Mouse (Mus musculus) T-helper 17 cell (primary cell): ENCODE results near the gene Smpd1.

Source experiments
- in situ Hi-C, 2 experiments: fragments of 300-600 bp; cut with MboI, MseI; formaldehyde crosslinking; loops; 1 replicate in 1 of 2; 2 replicates in 1 of 2; pipeline ENCODE4 v1.15.1; 2025; ENCODE audit warnings: high pct_unique_total_duplicates in 2 of 2

The Smpd1 gene

DNA sequence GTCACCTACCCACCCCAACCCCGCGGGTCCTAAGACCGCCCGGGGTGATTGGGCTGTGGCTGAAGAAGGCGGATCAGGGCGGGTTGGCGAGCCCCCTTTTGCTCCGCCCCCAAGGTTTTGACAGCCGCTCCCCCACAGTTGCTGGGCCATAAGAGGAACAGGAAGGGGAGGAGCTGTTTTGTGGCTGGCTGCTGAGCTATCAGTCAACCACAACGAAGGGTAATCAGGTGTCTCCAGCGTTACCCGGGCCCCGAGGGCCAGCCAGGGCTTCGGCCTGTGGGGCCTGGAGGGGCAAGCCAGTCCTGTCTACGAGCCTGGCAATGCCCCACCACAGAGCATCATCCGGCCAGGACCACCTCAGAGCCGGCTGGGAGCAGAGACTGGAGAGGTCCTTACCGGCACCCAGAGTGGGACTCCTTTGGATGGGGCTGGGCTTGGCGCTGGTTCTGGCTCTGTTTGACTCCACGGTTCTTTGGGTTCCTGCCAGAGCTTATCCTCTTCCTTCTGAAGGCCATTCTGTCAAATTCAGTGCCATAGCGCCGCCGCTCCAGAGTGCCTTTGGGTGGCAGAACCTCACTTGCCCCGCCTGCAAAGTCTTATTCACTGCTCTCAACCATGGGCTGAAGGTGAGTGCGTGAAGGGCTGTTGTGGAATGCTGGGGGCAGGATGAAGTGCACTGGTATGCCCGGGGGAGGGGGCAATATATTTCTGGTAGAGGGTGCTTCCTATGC, at the start of gene Smpd1:
Gene Smpd1, plus strand, starts transcription at position 149 of the 731 bp plus-strand sequence.
- in situ Hi-C loops: loop anchor here in 1 of 2 experiments (10.0 kb wide), 1 partner anchor 80 kb away; the partner anchor contains the start of gene Trim3

DNA sequence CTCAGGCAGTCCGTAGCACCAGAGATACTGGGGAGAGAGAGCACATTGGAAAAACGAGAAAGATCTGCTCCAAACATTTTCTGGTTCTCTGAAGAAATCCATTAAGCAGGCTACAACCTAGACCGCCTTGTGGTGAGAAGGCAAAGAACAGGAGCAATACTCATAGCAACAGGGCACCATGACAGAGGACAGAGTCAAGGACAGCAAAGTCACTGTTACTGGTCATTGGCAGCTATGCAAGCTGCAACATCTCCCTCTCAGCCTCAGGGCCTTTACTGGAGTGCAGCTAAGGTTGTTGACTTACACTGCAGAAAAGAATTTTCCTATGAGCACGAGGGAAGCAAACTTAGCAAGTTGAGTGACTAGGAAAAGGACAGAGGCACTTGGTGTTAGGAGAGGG, 46.9 kb upstream of the Smpd1 start:
- in situ Hi-C loops: loop anchor here in 1 of 2 experiments (25.0 kb wide), 1 partner anchor 895 kb away; the partner anchor contains the start of genes Olfr655, Olfr656 and Olfr657

DNA sequence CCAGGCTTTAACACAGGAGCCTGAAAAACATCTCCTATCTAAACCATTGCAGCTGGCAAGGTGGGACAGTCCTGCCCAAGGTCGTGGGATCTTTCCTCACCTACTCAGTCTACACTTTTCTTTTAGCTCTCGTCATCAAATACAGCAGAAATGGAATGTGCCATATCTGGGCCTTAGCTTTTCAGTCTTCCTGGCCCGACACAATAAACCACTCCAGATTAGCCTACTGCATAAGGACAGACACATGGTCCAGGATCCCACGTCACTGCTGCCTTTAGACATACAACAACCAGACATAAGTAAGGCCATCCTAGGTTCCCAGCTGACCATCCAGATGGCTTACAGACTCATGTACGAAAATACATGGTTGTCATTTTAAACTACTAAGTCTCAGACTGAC, 44.0 kb upstream of the Smpd1 start:
- in situ Hi-C loops: loop anchor here (10.0 to 25.0 kb wide), 2 partner anchors 95 to 898 kb away; partner anchors contain the start of genes Olfr655 (in 1 of the 2), Olfr656 (in 1 of the 2) and Olfr657 (in 1 of the 2)

DNA sequence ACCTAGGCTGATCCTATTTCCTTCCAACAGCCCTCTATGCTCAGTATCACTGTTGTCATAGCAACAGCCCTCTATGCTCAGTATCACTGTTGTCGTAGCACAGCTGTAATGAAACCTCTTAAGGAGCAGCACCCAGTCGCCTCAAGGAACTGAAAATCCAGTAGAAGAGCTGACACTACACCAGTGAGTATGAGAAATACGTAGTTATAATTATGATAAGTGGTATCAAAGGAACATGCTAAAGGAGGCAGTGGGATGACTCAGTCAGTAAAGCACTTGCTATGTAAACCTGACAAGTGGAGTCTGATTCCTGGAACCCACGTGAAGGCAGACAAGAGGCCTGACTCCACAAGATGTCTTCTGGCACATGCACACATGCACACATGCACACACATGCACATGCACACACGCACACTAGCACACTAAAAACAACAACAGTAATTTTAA, 40.3 kb upstream of the Smpd1 start:
- in situ Hi-C loops: loop anchor here (10.0 to 25.0 kb wide), 2 partner anchors 99 to 902 kb away; partner anchors contain the start of genes Olfr655 (in 1 of the 2), Olfr656 (in 1 of the 2) and Olfr657 (in 1 of the 2)

DNA sequence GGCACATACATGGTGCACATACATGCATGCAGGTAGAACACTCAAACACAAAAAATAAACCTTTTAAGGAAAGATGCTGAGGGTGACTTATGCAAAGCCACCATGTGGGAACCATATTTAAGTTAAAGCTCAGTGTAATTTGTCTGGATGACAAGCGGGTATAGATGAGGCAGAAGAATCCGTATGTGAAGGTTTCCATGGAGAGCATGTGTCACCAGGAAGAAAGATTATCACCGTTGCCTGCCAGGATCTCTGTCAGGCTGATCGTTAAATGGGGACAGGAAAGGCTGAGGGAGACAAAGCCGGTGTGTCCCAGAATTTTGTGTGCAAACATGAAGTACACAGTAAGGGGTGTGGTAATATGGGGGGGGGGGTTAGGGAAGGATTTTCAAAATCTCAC, 39.6 kb upstream of the Smpd1 start:
- in situ Hi-C loops: loop anchor here (10.0 to 25.0 kb wide), 2 partner anchors 100 to 902 kb away; partner anchors contain the start of genes Olfr655 (in 1 of the 2), Olfr656 (in 1 of the 2) and Olfr657 (in 1 of the 2)

DNA sequence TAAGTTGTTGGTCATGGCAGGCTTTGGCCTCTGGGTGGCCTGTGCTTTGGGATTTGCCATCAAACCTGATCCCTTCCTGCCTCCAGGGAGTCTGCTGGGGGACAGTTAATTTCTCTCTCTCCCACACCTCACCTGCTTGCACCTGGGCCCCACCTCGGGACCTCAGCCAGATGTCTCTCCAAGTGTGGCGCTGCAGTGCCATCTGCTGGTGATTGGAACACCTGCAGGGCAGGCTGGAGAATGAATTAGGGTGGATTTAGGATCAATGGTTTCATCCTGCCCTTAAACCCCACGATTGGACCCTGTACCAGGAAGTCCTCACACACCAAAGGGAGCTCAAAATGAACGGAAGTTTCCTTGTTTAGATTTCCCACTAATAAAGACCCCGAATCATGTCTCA, 39.0 kb upstream of the Smpd1 start:
- in situ Hi-C loops: loop anchor here (5.0 to 25.0 kb wide), 3 partner anchors 100 to 903 kb away; partner anchors contain the start of genes Olfr655 (in 1 of the 2), Olfr656 (in 1 of the 2) and Olfr657 (in 1 of the 2)

DNA sequence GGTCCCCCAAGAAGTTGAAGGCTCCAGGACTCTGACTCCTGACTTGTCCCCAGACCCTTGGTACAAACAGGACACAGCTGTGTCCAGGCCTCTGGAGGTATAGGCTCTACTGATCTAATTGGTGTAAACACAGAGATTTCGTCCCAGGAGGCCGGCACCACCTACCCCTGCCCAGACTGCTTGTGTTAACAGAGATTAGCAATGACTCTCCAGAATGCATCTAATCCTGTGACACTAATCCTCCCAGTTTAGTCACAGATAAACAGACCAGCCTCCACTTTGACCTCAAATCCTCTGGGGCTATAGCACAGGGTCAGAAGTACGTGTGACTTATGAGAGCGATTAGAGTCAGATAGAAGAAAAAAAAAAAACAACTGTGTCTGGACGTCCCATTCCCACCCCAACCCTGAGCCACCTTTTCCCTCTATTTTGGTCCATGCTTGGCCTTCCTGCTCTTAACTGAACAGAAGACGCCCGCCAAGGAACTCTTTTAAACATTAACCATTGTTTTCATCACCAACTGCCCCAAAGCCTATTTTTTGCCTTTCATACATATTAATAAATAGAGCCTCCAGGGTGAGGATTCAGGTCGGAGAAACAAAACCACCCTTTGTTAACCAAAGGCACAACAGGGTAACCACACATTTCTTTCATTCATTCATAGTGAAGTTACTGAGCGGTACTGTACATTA, 37.3 kb upstream of the Smpd1 start:
- in situ Hi-C loops: loop anchor here (5.0 to 25.0 kb wide), 3 partner anchors 102 to 905 kb away; partner anchors contain the start of genes Olfr655 (in 1 of the 2), Olfr656 (in 1 of the 2) and Olfr657 (in 1 of the 2)

DNA sequence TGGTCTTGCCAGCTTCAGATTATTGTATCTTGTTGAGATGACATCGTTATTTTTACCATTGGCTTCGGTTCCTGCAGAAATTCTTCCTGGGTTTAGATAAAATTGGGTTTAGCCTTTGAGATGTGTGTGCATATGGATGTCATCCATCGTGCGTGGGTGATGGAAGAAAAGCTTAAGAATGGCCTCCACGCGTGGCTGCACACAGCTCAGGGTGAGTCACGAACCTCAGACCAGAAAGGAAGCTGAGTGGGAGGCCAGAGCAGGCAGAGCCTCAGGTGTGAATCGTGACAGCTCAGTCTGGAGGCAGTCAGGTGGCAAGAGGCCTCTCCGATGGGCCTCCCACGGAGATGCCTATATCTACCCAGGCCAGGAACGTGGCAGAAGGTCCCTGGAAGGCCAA, 34.8 kb upstream of the Smpd1 start:
- in situ Hi-C loops: loop anchor here (5.0 to 25.0 kb wide), 3 partner anchors 105 to 907 kb away; partner anchors contain the start of genes Olfr655 (in 1 of the 2), Olfr656 (in 1 of the 2) and Olfr657 (in 1 of the 2)

DNA sequence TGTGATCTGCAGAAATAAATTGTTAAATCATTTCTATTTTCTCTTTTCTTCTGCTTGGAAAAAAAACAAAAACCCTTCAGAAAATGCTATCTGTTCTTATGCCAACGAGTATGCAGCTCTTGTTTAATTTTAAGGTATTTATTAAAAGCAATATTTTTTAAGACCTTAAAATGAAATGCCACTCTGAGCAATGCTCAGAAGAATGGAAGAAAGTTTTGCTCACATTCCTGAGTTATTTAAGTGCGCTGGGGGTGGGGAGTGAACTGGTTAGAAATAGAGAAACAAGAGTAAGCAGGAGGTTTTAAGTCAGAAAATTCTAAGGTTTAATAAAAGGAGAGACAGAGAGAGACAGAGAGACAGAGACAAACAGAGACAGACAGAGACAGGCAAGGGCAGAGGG, 34.4 kb upstream of the Smpd1 start:
- in situ Hi-C loops: loop anchor here (5.0 to 25.0 kb wide), 5 partner anchors 102 to 907 kb away; partner anchors contain the start of genes Olfr655 (in 1 of the 2), Olfr656 (in 1 of the 2) and Olfr657 (in 1 of the 2)

DNA sequence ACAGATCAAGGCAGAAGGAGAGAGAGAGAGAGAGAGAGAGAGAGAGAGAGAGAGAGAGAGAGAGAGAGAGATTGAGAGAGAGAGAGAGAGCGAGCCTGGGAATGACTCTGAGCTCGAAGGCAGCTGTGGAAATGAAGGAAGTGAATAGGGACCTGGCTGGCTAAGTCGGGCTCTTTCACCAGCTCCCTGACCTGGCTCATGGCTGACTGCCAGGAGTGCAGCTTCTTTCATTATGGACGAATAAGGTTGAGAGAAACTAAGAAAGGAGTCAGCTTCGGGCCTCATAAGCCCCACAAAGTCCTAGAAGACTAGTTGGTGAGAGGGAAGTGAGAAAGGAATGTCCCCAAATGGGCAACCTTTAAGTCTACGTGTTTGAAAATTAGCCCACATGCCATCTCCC, 34.0 kb upstream of the Smpd1 start:
- in situ Hi-C loops: loop anchor here in 1 of 2 experiments (5.0 to 25.0 kb wide), 3 partner anchors 103 to 908 kb away; partner anchors contain the start of genes Olfr655, Olfr656 and Olfr657

DNA sequence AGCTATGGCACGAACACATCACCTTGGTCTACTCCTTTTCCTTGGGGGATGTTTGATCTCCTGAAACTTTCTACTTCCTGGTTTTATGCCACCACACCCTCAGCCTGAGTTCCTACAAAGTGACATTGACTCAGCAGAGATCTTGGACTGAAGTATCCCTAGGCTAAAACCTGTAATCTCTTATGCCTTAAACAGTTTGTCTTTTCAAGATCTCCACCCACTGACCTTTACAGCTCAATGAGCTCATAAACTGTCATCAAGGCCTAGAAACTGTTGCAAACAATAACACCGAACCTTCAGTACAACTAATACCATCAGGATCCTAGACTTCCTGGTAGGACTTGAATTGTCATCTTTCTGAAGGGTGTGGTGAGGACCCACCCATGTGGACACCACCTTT, 29.9 kb upstream of the Smpd1 start:
- in situ Hi-C loops: loop anchor here in 1 of 2 experiments (5.0 to 25.0 kb wide), 3 partner anchors 107 to 912 kb away; partner anchors contain the start of genes Olfr655, Olfr656 and Olfr657

DNA sequence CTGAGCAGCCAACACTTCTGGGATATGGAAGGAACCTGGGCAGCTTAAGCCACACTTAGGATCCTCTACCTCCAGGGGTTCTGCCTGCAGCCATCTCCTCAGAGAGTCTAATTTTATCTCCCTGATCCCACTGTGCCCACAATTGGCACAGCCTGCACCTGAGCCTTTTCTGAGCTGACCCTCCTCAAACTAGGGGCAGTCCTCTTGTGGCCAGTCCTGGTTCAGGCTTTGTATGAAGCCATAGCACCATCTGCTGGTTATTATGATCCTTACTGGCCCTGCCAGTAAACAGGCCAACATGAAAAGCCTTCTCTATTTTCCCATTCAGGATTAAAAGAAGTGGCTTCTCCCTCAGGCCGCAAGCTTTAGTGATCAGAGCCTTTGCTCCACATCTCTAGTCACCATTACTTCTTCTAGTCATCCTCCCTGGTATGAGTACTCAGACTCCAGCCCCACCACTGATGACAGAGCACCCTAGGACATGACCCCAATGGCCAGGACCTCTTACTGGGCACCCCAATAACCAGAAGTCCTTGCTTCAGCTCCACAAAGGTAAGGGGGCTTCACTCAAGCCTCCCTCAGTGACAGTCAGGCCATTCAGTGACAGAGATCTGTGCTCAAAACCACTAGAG, 26.7 kb upstream of the Smpd1 start:
- in situ Hi-C loops: loop anchor here in 1 of 2 experiments (10.0 kb wide), 1 partner anchor 273 kb away; no protein-coding TSS in a partner anchor

DNA sequence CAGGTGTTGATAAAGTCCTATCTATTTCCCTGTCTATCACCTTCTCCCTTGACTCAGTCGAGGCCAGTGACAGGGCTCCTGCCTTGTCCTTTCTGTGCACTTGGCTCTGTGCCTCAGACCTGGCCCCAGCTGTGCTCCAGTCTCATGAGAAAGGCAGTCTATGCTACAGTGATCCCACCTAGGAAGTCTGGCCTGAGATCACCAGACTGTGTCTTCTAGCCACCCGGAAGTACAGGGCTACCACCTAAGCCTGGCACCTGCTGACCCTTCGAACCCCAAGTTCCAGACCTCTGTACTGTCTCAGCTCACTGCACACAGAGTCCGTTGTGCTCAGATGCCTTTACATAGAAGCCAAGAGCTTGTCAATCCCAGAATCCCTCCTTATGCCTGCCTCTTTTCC, 26.1 kb upstream of the Smpd1 start:
- in situ Hi-C loops: loop anchor here in 1 of 2 experiments (10.0 kb wide), 1 partner anchor 273 kb away; no protein-coding TSS in a partner anchor

DNA sequence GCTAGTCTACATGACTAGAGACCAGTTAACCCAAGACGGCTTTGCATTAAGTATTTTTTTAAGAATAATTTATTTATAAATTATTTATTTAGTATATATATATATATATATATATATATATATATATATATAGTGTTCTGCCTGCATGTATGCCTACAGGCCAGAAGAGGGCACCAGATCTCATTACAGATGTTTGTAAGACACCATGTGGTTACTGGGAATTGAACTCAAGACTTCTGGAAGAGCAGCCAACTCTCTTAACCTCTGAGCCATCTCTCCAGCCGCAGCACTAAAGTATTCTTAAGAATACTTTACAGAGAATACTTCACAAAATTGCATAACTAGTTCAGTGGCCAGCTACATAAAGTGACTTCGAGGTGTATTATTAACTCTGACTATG, 20.0 kb upstream of the Smpd1 start:
- in situ Hi-C loops: no loop called here

DNA sequence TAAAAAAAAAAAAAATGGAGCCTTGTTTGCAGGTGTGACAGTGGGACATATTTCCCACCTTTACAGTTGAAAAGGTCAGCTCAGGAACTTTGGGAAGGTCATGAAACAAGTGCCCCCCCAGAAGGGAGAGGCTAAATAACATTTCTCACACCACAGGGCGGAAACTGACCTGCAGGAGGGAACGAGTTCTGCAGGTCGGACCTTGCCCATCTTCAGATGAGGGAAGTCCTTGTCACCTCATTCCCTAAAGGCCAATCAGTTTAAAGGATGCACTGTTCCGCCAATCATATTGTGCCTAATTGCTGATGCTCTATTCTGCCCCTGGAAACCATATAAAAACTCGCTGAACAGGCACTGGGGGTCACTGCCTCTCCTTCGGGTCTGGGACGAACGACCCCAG, 8.2 kb upstream of the Smpd1 start:
- in situ Hi-C loops: no loop called here

DNA sequence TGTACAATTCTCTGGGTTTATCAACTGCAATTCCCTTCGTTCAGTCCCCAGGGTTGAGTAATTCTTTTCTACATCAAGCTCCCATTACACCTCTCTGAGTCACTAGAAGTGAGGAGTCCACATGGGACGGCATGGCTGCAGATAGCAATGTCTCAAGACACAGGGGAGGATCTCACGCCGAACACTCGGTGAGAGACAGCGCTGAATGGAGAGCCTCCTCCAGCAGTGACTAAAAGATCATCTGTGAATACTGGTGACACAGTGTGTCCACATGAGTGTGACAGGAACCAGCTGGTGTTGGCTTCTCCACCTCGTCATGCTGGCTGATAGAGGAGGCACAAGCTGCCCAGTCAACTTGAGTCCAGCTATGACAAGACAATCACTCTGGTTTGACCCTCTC, 6.2 kb upstream of the Smpd1 start:
- in situ Hi-C loops: no loop called here

DNA sequence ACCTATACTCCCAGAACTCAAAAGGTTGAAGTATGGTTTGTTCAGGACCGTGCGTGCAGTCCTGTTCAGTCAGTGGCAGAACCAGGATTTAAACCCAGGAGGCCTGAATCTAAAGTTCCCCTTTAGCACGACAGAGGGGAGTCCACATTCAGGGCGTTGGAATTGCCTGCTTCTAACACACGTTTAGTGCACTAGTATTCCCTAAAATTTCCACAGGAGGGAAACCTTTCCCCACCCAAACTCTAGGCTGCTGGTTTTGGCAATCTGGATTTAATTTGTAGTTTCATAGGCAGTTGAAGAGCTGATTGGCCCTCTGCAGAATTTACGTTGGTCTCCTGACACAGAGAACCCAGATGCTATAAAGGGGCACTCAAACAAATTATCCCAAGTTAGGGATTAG, 5.1 kb upstream of the Smpd1 start:
- in situ Hi-C loops: no loop called here

DNA sequence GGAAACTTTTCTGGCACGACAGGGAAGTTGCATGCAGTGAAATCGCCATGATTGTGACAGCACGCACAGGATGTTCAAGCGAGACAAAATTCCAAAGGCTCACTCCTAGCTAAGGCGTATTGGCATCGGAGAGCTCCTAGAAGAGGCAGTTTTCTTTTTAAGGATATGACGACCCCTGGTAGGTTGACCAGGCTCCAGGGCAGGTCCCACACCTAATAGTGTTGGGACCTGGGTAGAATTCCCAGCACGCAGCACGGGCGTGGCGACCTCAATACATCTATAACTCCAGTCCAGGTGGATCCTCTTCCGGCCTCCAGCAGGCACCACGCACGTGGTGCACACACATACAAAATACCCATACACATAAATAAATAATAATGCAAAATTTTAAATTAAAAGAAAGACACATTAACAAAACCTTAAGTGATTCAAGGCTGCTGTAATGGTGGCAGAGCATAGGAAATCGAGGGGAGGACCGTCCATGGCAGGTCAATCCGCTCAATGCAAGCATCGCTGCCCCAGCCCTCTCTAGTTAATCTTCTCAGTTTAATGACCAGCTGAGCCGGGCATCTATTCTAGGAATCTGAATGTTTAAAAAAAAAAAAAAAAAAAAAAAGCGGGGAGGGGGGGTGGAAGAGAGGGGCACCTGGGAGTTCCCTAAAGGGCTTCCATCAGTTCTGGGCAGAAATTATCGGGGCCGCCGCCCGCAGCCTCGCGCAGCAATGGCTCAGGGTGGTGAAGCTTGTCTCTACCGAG, 526 bp upstream of the Smpd1 start:
- in situ Hi-C loops: loop anchor here in 1 of 2 experiments (10.0 kb wide), 1 partner anchor 81 kb away; the partner anchor contains the start of gene Trim3

DNA sequence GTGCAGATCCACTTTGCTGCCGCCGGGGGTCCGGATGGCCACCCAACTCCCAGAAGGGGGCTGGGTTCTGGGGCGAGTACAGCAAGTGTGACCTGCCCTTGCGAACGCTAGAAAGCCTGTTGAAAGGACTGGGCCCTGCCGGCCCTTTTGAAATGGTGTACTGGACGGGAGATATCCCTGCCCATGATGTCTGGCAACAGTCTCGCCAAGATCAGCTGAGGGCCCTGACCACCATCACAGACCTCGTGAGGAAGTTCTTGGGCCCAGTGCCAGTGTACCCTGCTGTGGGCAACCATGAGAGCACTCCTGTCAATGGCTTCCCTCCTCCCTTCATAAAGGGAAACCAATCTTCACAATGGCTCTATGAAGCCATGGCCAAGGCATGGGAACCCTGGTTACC, 1.4 kb downstream of the Smpd1 start:
- in situ Hi-C loops: loop anchor here in 1 of 2 experiments (10.0 kb wide), 1 partner anchor 79 kb away; the partner anchor contains the start of gene Trim3

DNA sequence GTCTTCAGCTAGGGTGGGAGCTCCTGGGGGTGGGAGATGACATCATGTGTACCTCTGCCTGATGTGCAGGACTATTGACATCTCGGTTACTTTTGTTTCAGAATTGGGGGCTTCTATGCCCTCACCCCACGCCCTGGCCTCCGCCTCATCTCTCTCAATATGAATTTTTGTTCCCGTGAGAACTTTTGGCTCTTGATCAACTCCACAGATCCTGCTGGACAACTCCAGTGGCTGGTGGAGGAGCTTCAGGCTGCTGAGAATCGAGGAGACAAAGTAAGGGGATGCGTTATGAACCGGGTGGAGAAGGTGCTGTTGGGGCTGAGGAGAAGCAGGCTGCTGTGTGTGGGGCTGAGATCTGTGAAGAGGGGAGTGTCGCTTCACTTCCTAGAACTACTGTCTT, 2.2 kb downstream of the Smpd1 start:
- in situ Hi-C loops: loop anchor here in 1 of 2 experiments (10.0 kb wide), 1 partner anchor 78 kb away; the partner anchor contains the start of gene Trim3
